Mouse (Mus musculus) B cell, adult 2 months (primary cell): ENCODE measurements around the gene Ddi2.

ENCODE experiments used
- DNase-seq, 2 experiments: peaks; one replicate each; pipeline ENCODE4 v3.0.0; 2022

Gene Ddi2

DNA sequence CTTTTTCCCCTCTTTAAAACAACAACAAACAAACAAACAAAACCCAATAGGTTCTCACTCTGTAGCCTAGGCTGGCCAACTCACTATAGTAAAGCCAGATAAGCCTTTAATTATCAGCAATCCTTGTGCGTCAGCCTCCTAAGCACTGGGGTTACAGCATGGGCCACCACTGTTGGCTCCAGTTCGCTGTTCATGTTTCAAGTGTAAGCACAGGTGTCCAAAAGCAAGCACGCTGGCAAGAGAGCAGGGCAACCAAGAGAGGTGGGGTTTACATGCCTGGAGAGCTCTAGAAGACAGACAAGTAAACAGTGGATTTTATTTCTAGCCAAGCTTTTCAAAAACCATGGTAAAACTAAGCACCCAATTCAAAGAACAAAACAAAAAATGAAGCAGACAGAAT lies 37.1 kb downstream of the Ddi2 start:
- DNase-seq = no peak

DNA sequence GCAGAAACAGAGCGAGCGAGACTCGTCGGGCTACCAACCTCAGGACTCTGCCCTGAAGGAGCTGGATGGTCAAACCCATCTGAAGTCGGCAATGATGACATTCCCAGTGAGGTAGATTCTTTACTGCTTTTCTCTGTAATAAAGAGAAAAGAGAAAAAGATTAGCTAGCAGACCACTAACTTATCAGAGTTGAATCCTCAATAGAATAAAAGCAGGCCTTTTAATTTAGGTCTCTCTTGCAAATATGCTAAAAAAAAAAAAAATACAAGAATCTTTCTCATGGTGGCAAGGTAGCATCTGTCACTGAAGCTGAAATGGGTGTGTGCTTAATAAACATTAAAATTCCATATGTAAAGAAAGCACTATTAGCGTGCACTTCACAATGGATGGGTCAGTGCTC lies 37.7 kb downstream of the Ddi2 start, which contains the start of gene Rsc1a1:
Rsc1a1 (minus strand) TSS at position 101 of the 400 bp plus-strand sequence.
- DNase-seq = no peak

DNA sequence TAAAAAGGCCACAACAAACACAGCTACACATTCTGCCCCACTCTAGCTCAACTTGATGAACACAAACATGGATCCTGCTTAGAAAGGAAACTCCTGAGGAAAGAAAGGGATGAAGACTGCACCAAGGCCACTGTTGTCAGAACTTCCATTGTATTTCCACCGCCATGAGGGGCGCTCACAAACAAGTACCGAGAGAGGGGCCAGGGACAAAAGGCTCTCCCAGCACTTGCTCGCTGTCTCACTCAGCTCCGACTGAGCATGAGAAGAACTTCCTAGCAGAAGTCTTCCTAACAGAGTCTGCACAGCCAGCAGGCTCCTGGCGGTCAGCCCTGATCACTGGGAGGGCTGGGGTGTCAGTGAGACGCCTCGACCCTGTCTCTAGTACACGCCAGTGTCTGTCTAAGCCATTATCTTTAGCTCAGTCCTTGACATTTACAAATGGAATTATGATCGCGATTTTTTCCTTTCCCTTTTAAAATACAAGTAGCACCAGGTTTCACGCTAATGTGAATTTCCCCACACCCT lies 40.5 kb downstream of the Ddi2 start:
- DNase-seq = no peak

DNA sequence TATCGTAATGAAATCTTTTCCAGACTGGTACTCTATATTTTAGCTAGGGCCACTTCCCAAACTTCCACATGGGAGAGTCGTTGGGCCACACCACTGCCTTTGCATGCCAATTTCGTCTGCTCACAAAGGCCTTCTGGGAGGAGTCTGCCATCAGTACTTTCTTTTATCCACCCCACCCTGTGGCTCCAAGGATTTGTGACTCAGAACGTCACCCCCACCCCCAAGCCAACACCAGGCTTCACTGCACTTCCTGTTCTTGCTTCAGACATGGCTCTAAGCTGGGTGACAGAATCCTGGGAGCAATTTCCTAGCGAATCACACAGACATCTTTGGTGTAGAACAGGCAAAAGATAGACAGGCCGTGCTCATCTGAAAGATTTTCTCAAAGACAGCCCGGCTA lies 41.5 kb downstream of the Ddi2 start:
- DNase-seq = no peak

DNA sequence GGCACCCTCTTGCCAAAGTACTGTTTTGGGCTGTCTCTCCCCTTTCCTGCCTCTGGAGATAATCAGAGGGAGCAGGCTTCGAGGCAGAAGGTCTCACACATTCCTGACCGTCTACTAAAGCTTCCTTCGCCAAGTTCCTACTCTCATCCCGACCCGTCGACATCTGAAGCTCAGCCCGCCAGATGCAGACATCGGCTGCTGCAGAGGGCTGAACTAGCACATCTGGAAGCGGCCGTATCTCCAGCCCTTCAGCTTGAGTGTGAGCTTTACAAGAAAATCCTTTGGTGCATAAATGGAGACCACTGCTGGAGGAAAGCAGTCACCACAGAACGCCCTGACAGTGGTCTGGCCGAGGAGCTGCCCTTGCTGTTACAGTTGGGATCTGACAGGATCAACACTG lies 42.3 kb downstream of the Ddi2 start:
- no peak for DNase-seq

DNA sequence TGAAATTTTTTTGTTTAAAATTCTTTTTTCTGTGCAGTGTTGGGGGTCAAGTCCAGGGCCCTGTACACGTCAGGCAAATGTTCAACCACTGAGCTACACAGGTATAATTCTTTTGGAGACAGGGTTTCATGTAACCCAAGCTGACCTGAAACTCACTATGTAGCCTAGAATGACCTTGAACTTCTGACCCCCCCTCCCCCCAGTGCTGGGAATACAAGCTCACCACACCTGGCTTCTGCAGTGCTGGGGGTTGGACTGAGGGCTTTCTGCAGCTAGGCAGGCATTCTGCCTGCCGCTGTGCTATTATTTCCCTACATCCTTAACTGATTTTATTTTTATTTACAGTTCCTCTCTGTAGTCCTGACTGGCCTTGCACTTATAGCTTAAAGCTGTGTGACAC lies 44.2 kb downstream of the Ddi2 start:
- DNase-seq = no peak

DNA sequence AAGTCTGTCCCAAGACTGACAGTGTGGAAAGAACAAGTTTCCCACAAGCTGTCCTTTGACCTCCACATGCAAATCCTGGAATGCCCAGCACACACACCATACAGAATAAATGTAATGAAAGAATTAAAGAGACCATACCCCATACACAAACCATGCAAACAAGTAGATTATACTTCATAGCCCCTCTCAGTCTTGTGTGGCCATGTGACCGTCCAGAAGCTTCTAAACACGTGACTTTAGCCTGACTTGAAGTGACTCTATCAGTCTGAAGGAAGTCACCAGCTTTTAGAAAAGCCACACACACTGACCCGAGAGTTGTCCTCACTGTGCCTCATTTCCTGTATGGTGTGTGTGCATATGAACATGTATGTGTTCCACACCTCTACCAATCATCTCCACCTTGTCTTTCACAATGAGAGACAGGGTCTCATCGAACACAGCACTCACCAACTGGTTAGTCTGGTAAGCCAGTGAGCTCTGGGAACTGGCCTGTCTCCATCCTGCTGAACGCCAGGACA lies 46.7 kb downstream of the Ddi2 start:
- DNase-seq = no peak

DNA sequence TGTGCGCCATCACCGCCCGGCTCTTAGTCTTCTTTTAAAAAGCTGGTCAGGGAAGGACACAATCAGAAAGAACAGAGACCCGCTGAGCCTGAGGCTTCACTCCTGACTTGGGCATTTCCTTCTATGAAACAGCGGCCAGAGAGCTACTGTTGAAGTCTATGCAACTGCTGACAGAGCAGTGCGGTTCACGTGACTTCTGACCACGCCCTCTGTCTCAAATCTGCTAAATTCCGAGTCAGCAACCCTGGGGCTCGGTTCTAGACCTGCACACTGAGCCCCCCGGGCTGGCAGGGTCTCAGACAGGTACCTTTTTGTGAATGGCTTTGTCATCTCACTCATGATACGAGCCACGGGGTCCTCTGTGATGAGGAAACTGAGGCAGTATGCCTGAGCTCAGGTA lies 50.9 kb downstream of the Ddi2 start:
- no peak for DNase-seq

DNA sequence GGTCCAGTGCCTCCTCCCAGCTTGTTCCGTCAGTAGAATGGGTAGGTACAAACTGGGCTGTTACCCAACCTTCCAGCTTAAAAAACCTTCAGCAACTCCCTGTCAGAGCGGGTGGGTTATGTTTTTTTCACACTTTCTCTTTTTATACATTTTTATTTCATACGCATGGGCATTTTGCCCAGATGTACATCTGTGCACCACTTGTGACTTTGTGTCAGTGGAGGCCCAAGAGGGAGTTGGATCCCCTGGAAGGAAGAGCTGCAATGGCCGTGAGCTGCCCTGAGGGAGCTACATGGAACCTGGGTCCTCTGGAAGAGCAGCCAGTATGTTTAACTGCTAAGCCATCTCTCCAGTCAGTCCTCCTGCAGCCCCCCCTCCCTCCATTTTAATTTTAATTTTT lies 51.8 kb downstream of the Ddi2 start:
- DNase-seq = no peak

DNA sequence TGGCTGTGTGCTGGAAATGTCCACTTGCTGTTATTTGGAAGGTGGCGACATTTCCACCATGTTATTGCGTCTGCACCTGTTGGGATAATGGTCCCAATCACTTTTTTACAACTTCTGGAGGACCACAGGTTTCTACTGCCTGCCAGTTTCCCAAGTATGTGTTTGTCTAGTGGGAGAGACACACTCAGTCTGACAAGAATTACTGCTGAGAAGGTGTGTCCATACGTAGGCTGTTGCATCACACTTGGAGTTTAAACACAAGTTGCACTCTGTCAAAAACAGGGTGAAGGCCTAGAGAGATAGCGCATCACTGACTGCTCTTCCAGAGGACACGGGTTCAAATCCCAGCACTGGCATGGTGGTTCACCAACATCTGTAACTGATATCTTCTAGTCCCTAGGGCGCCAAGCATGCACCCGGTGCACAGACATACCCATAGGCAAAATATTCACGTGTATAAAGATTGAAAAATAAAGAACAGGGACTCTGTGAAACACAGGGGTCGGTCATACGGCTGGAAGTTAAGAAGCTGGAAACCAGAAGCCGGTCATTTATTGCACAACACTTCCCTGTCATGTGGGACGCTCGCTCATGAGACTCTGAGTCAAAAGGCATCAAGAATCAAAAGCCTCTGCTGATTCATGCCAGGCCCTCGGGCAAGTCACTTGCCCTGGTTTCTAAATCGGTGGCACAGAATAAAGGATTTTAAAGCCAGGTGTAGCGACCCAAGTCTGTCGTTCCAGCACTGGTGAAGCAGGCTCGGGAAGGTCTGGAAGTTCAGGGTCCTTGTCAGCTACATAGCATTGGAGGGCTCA lies 53.1 kb downstream of the Ddi2 start:
- DNase-seq = no peak

DNA sequence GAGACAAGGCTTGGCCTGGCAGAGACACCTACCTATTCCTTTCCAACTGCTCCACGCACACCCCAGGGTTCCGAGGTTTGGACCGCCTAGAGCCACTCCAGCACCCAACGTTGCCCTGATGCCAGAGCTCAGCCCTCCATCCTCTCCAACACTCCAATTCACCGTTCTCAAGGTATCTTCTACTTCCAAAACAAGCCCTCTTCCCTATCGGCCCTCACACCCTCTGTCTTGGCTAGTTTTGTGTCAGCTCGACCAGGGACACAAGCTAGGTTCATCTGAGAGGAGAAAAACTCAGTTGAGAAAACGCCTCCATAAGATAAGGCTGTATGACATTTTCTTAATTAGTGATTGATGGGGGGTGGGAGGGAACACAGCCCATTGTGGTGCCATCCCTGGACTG lies 58.4 kb downstream of the Ddi2 start, which contains the start of gene Plekhm2:
Plekhm2 (minus strand) TSS at position 101 of the 400 bp plus-strand sequence.
- DNase-seq = no peak

DNA sequence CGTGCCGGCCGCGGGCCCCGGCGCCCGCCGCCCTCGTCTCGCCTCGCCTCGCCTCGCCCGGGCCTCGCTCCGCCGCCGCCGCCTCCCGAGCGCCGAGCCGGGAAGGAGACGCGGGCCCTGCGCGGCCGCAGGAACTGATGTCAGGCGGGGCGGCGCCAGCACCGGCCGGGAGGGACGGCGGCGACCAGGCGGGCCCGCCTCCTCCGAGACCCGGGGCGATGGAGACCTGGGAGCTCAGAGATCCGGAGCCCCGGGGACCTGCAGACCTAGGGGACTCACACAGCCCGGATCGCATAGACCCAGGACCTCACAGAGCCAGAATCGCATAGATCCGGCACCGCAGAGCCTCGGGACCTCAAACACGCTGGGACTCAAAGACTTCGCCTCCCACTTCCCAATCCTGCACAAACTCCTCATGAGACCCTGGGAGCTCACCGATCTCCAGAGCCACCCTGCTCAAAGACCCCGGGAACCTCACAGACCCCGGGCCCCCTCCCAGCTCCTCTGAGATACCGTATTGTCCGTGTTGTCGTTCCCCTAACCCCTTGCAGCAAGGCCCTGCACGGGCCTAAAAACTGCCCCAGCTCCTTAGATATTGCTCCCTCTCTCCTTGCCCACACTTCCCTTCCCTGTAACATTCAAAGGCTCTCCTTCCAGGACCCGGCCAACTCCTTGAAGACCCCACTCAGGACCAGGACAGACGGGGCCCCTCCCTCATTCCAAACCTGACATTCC lies 59.0 kb downstream of the Ddi2 start:
- DNase-seq = peak; percentile 58 to 61

DNA sequence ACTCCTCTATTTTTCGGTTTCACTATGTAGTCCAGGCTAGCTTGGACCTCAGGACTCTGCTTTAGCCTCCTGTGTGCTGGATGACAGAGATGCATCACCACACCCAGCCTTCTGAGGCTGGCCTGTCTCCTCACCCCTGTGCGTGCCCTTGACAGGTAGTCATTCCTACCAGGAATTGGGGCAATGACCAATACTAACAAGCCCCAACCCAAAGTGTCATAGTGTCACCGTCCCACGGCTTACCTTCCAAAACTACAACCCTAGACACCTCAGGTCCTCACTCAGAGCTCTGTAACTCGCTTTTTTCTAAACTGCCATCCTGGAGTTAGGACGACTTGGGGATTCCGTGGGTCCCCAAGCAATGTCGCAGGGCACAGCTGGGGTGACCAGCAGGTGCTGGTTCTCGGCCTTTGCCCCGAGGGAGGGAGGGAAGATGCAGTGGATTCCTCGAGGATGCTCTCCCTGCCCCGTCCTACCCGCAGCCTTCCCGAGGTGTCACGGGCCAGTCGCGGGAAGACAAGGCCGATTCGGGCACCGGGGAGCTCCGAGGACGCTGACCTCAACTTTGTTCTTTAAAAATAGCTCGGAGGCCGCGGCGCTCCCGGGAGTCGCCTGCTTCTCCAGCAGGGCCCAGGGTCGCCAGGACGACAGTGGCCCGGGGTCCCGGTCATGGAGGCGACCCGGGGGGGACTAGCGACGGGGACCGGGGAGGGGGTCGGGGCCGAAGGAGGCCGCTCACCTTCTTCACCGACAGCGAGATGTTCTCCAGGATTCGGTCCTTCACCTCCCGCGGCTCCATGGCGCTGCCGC lies 59.9 kb downstream of the Ddi2 start:
- peak; percentile 15 to 21 for DNase-seq

DNA sequence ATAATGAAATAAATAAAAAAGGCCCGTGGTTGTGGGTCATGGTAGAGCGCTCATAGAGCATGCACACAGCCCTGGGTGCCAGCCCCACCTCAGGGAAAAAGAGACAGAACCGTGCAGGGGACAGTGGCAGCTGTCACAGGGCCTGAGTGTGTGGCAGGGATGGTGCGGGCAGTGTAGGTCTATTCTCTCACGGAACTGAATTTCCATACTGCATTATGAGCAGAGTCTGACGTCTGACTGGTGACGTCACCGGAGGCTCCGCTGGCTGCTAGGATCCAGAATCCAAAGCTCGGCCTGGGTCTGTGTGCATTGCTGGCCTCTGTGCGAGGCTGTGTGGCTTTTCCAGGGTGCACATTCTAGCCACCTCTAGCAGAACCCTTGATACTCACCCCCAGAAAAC lies 62.3 kb downstream of the Ddi2 start:
- DNase-seq = no peak

DNA sequence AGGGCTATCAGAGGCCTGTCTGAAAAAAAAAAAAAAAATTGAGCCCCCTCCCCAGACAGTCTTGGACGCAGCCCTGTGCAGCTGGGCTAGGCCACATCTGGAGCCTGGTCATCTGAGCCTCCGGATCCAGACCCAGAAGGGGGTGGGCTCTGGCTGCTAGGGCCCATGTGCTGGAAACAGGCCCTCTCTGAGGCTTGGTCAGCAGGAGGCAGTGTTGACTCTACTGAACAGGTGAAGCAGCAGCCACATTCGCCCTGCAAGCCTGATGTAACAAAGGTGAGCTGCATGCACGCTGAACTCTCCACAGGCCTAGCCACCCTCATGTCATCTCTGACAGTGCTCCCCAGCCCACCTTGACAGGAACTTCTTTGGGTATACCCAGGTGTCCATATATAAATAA lies 63.5 kb downstream of the Ddi2 start:
- DNase-seq = peak in 1 of 2 experiments; percentile 11

DNA sequence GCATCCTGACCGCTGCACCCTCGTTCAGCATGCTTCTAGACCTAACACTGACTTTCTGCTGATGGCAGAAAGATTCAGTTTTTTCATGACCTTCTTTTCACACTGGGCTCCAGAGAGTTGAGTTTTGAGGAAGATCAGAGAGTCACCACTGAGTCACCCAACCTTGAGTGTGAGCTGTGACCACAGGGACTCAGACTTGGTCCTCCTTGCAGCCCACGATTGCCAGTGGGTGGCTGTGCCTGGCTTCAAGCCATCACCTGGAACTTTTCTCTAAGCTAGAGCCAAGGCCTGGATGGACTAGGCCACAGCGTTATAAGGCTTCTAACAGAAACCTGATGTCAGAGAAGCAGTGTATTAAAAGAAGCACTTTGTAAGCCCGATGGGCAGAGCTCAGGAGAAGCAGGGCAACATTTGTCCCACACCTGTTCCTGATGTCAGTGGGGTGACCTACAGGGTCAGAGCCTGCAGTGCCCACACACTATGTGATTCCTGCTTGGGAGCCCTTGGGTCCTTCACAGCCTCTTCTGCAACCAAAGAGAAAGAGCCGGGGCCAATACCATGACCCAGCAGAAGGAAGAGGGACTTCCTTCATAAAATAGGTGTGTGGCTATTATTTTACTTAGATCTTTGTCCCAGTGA lies 64.3 kb downstream of the Ddi2 start:
- DNase-seq = no peak

DNA sequence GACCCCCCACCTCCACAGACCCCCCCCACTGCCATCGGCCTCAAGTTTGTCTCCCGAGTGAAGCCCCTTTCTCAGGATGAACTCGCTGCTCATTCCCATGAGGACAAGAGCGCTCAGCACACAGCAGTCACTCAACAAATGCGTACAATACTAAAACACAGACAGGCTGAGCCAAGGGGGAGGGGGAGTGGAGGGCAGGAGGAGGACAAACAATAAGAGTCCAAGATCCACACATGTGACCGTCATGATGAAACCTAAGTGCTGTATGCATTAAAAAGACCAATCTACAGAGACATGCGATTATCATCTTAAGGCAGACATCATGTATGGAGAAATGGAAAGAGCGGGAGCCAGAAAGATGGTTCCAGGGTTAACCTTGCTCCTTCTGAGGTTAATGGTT lies 66.3 kb downstream of the Ddi2 start:
- DNase-seq = no peak

DNA sequence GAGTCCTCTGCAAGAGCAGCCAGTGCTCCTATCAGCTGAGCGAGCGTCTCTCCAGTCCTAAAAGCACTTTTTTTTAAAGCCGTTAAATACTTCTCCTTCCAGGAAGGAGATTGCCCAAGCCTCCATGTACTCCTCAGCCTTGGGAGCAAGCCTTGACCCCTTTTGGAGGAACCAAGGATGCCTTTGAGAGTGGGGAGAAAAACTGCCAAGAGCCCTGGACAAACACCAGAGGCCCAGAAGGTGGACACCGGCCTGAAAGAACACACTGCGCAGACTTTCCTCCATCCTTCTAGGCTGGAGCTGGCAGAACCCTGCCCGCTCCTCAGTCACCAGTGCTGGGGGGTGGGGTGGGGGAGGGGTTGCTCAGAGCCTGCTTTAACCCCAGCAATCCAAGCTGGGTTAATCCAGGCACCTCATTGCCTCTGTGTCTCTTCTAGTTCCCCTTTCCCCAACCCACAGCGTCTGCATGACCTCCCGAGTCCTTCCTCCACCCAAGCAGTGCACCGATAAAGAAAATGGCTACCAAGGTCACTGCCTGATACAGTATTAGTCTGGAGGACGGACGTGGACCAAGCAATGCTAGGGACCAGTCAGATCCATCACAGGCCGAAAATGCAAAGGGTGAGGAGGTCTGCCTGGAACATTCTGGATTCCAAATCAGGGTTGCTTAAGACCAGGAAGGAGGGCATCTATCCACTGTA lies 67.2 kb downstream of the Ddi2 start:
- DNase-seq = no peak

DNA sequence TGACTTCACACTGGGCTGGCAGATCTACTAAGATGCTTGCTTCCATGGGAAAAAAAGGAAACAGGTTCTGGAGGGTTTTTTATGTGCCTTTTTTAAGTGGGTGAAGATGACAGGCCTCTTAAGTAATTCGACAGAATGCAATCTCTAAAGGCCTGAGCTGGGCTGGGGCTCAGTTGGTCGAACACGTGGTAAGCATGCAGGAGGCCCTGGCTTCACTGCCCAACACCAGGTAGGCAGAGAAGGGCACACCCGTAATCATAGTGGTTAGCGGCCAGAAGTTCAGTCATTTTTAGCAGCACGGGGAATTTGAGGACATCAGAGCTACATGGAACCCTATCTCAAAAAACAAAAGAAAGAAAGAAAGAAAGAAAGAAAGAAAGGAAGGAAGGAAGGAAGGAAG lies 68.7 kb downstream of the Ddi2 start:
- DNase-seq = no peak

DNA sequence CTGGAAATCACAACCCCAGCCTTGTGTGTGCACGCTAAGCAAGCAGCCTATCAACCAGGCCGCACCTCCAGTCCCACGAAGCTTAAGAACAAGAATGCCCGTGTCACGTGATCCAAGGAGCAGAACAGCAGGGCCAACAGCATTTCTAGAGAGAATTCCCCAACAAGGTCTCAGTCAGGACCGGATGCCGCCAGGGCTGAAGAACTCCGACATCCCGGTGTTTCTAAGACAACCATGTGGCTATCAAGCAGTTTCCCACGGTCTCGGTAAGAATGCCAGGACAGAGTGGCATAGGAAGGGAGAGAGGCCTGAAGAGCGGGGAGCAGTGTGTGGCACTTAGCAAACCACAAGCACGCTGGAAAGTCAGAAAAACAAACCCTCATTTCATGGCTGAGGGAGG lies 69.4 kb downstream of the Ddi2 start:
- DNase-seq = no peak

DNA sequence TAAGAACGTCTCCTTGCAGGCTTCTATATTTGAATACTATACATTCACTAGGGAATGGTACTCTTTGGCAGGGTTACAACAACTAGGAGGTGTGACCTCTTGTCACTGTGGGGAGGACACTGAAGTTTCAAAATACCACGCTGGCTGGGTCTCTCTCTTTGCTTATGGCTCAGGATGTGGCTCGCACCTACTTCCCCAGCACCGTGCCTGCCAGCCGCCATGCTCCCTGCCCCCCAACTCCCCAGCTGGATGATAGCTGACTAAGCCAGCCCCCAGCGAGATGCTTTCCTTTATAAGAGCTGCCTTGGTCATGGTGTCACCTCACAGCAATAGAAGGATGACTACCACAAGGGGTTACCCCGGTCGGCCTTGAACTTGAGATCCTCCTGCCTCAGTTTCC lies 70.2 kb downstream of the Ddi2 start:
- no peak for DNase-seq

DNA sequence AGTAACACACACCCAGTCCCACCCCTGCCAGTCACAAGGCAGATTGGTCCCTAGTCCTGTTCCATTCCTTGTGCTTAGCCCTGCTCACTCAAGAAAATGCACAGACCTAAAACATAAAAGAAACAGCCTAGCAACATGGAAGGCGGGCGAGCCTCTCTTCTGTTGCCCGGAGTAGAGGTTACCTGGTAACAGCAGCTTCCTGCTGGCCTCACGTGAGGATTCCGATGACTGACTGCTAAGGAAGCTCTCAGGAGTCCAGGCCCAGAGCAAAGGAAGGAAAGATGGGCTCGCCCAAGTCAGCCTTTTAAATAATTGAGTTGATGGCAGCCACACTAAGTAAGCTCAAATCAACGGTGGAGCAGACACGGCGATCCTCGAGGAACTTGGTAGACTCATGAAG lies 71.3 kb downstream of the Ddi2 start:
- DNase-seq = no peak
